Mouse (Mus musculus) megakaryocyte, embryonic 14.5 days (primary cell): Measurements from ENCODE around the gene Phgdh.

Experiments
- FLI1 ChIP-seq: IDR thresholded peaks from 2 replicates; pipeline ENCODE4 v1.6.1; 2012; ENCODE audit warnings: low read length, inconsistent platforms, mixed read lengths
- GATA1 ChIP-seq: IDR thresholded peaks from 3 replicates; pipeline ENCODE4 v1.6.1; 2012; ENCODE audit warnings: mixed read lengths, low read length, inconsistent platforms, borderline replicate concordance

- no peak for TF ChIP-seq GATA1
- no peak for TF ChIP-seq FLI1
These were observed 1.2 kb upstream of the Phgdh start for GRCm38 (mm10) chr3:98340818-98341594.
